Mouse (Mus musculus) liver, embryonic 14.5 days (tissue): ENCODE measurements at regions not wholly inside any gene's neighbourhood (a gene's known extent, or its start where the extent isn't known, plus 50 kb on each side); places are given as distances from the start of the nearest gene placed in this dataset.

ENCODE experiments used
- CTCF ChIP-seq: IDR thresholded peaks from 2 replicates; pipeline ENCODE4 v1.5.1; 2016; ENCODE audit warnings: antibody characterized with exemption, low read depth, control low read depth
- EP300 ChIP-seq: IDR thresholded peaks from 2 replicates; pipeline ENCODE4 v1.6.1; 2016; ENCODE audit warnings: antibody characterized with exemption, low read depth

DNA sequence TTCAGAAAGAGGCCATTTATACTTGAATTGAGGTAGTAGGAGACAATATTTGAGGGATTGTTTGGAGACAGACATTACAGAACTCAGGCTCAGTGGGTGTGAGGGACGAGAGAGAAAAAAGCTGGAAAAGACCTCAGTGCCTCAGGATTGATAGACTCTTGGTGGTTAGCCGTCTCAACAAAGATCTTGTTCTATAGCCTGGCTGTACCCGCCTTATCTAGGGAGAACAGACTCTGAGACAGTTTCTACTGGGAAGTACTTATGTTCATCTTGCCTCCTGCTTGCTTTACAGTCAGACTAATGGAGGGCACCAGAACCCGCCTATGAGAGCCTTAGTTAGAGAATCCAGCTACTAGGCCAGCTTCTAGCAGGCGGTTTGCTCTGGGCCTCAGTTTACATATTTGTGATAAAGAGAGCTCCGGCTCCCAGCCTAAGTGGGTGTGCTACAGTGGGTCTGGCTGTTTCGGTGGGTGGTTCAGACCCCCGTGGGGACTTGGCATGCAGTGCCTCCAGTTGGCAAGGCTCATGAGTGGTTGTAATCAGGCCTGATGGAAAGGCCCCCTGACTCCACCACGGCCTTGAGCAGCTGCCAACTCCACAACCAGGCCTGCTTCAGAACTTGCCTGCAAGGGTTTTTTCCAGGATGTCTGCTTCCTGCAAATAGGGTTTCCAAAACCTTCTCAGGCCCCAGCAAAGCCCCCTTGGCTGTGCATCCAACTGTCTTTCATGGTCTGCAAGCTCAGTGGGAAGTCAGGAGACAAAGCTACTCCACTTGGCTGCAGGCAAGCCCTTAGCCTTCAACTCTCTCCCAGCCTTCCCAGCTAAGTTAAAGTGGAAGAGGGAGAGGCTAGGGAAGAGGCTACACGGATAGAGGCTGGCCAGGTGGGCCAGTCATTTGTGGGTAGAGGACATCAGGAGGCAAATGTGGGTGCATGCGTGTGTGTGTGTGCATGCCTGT lies 124.1 kb downstream of the Zfp36l1 start:
- TF ChIP-seq EP300 (peak; percentile 85), CTCF (no peak)
